Mouse (Mus musculus) heart, embryonic 14.5 days (tissue): ENCODE results near the gene Cmss1. TPM values are rescaled to one million over a fixed set of nuclear protein-coding genes. Genes with fewer than 3 reads are reported as not detected.
A peak's percentile ranks its signal among the peaks of the same experiment; 100 is the strongest.

Experiments
- ATAC-seq: fragments of 200-750 bp; cut with Nextera tagmentation; 2 replicates; pipeline ENCODE4 v1.8.0; 2017; ENCODE audit warnings: low read depth, moderate TSS enrichment; ENCODE audit not compliant: insufficient number of reproducible peaks, insufficient read depth, low FRiP score
- H3K27ac ChIP-seq, 2 experiments: fragments of 200-500 bp in 1 of 2; fragments of 300-500 bp in 1 of 2; sonication (generic) in 1 of 2; replicated peaks in 1 of 2; 2 replicates each; pipeline ENCODE4 v1.5.1; 2012 to 2014; ENCODE audit warnings: low read depth in 2 of 2, low read length in 2 of 2, control low read depth in 1 of 2, mild to moderate bottlenecking in 1 of 2, mixed read lengths in 1 of 2; ENCODE audit not compliant: control insufficient read depth in 1 of 2, insufficient read depth in 1 of 2
- H3K27me3 ChIP-seq: fragments of 300-500 bp; sonication (generic); 2 replicates; pipeline ENCODE4 v1.6.1; 2014; ENCODE audit warnings: mild to moderate bottlenecking, low read length, control low read depth; ENCODE audit not compliant: control insufficient read depth, insufficient read depth
- H3K36me3 ChIP-seq: fragments of 300-500 bp; sonication (generic); 2 replicates; pipeline ENCODE4 v1.6.1; 2014; ENCODE audit warnings: mild to moderate bottlenecking, control low read depth, low read length, mixed read lengths; ENCODE audit not compliant: control insufficient read depth, insufficient read depth
- H3K4me1 ChIP-seq, 2 experiments: fragments of 200-500 bp in 1 of 2; fragments of 300-500 bp in 1 of 2; sonication (generic) in 1 of 2; 2 replicates each; pipeline ENCODE4 v1.6.1; 2012 to 2014; ENCODE audit warnings: low read length in 2 of 2, control low read depth in 1 of 2, mixed read lengths in 1 of 2; ENCODE audit not compliant: control insufficient read depth in 2 of 2, insufficient read depth in 2 of 2
- H3K4me2 ChIP-seq: fragments of 300-500 bp; sonication (generic); 2 replicates; pipeline ENCODE4 v1.6.1; 2014; ENCODE audit warnings: mild to moderate bottlenecking, low read length
- H3K4me3 ChIP-seq, 2 experiments: fragments of 200-500 bp in 1 of 2; fragments of 300-500 bp in 1 of 2; sonication (generic) in 1 of 2; 2 replicates each; pipeline ENCODE4 v1.5.1; 2012 to 2014; ENCODE audit warnings: low read length in 2 of 2, mild to moderate bottlenecking in 2 of 2, control low read depth in 1 of 2, low read depth in 1 of 2, moderate library complexity in 1 of 2; ENCODE audit not compliant: control insufficient read depth in 1 of 2, insufficient read depth in 1 of 2
- H3K9ac ChIP-seq: fragments of 300-500 bp; sonication (generic); 2 replicates; pipeline ENCODE4 v1.6.1; 2014; ENCODE audit warnings: mild to moderate bottlenecking, low read length
- H3K9me3 ChIP-seq: fragments of 300-500 bp; sonication (generic); 2 replicates; pipeline ENCODE4 v1.6.1; 2016; ENCODE audit warnings: low read length, control low read depth; ENCODE audit not compliant: control insufficient read depth
- whole genome bisulfite sequencing: fragments of 180-500 bp; shearing (Covaris S2); extraction: QIAGEN DNeasy Blood & Tissue Kit; methylation state at CpG from one replicate; pipeline ENCODE4 v1.1.7; 2014; 5-methylcytosine and 5-hydroxymethylcytosine counted together
- polyA plus RNA-seq: library from polyadenylated mRNA; unstranded; fragments of >200 nt; fragmentation: Nextera tagmentation; extraction: Ambion mirVana; gene quantifications from 2 replicates; pipeline ENCODE4 v1.2.1, GENCODE M21; 2014

Gene Cmss1
- polyA plus RNA-seq, 1 experiment from 2014 or later: 35.1 TPM

GRCm38 (mm10) chr16:57558258-57558657 is 48.4 kb downstream of the Cmss1 start:
- H3K36me3 ChIP-seq: peaks cover 19% of the 10 kb centered on the region; the same call in 1 of the 2 replicates
- H3K27ac ChIP-seq: no peak overlapping the region
- H3K9me3 ChIP-seq: no peaks in the 10 kb centered on the region
- no peak overlapping the region for H3K9ac ChIP-seq
- peaks cover 7 to 26% of the 10 kb centered on the region in 2 experiments for H3K4me1 ChIP-seq
- no peak overlapping the region for H3K4me3 ChIP-seq
- WGBS: 96% methylated on average over 3 of the region's 3 CpGs
- H3K4me2 ChIP-seq: no peak overlapping the region
- no peaks in the 10 kb centered on the region for H3K27me3 ChIP-seq
- no peak for ATAC-seq

- Histone ChIP-seq H3K4me1 (peaks cover 7 to 31% of the 10 kb centered on the region in 2 experiments), H3K9ac (no peak overlapping the region), H3K27ac (no peak overlapping the region), H3K4me2 (no peak overlapping the region), H3K36me3 (peaks cover 23% of the 10 kb centered on the region; the same call in 1 of the 2 replicates), H3K9me3 (no peaks in the 10 kb centered on the region), H3K27me3 (no peaks in the 10 kb centered on the region), H3K4me3 (no peak overlapping the region)
- no peak for ATAC-seq
- 54% methylated on average over 2 of the region's 2 CpGs for WGBS
These were observed 50.4 kb downstream of the Cmss1 start for GRCm38 (mm10) chr16:57556244-57556643.

DNA sequence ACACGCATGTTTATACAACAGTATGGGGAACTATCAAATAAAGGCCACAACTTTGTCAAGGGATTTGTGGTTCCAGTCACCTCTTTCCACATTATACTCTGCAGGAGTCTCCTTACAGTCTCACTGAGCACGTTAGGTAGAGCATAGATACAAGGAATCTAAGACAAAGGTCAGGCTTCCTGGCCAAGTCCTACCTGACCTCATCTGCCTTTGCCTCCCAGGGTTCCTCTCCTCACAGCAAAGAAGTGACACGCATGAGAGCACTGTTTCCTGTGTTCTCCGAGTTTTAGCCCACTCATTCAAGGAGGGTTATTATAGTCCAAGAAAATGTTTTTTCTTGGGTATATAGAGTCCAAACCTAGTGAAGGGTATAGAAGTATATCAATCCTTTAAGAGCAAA is 51.0 kb downstream of the Cmss1 start:
- Histone ChIP-seq H3K4me2 (no peak overlapping the region), H3K4me1 (peaks cover 7 to 34% of the 10 kb centered on the region in 2 experiments), H3K4me3 (no peak overlapping the region), H3K27me3 (no peaks in the 10 kb centered on the region), H3K36me3 (peaks cover 23% of the 10 kb centered on the region; the same call in 1 of the 2 replicates), H3K9ac (no peak overlapping the region), H3K9me3 (no peaks in the 10 kb centered on the region), H3K27ac (no peak overlapping the region)
- no peak for ATAC-seq
- WGBS: 81% methylated on average over 4 of the region's 4 CpGs

- Histone ChIP-seq H3K36me3 (peaks cover 23% of the 10 kb centered on the region; the same call in 1 of the 2 replicates), H3K4me2 (no peak overlapping the region), H3K9ac (no peak overlapping the region), H3K9me3 (no peaks in the 10 kb centered on the region), H3K4me1 (peaks cover 7 to 35% of the 10 kb centered on the region in 2 experiments), H3K27me3 (no peaks in the 10 kb centered on the region), H3K27ac (0 out of 4 replicates have a peak overlapping the region, but pooled peaks of 1 of the 2 experiments have one; percentile 9), H3K4me3 (no peak overlapping the region)
- WGBS: 87% methylated on average over 6 of the region's 6 CpGs
- ATAC-seq: no peak
These were observed 51.7 kb downstream of the Cmss1 start for GRCm38 (mm10) chr16:57554886-57555400.

DNA sequence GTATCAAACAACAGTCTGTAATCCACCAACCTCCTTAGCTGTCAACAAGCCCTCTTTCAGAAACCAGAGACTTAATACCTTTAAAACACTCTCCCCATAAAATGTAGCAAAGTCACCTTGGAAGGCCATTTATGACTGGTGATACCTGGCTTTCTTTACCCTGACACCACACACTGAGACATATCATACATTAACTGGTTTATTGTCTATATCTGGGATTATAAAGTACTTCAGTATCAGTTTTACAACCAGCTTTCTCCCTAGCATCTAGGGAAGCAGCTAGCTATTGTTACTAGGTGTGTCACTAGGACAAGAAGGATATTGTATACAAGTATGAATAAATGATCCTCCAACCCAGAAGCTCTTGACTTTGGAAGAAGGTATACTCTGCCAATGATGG is 53.4 kb downstream of the Cmss1 start:
- no peaks in the 10 kb centered on the region for H3K9me3 ChIP-seq
- H3K27me3 ChIP-seq: no peaks in the 10 kb centered on the region
- no peak overlapping the region; the same call in 1 of the 2 replicates for H3K4me2 ChIP-seq
- ATAC-seq: no peak
- peaks cover 7 to 35% of the 10 kb centered on the region in 2 experiments for H3K4me1 ChIP-seq
- peaks cover 19% of the 10 kb centered on the region; the same call in 1 of the 2 replicates for H3K36me3 ChIP-seq
- H3K4me3 ChIP-seq: no peak overlapping the region
- no peak overlapping the region for H3K9ac ChIP-seq
- H3K27ac ChIP-seq: no peak overlapping the region

- ATAC-seq: no peak
- Histone ChIP-seq H3K9me3 (no peaks in the 10 kb centered on the region), H3K4me3 (no peak overlapping the region), H3K9ac (no peak overlapping the region), H3K36me3 (peaks cover 19% of the 10 kb centered on the region; the same call in 1 of the 2 replicates), H3K27me3 (no peaks in the 10 kb centered on the region), H3K4me2 (peak overlapping the region; percentile 86), H3K27ac (peak overlapping the region in 1 of 2 experiments; percentile 24; a peak in 1 of 4 replicates), H3K4me1 (peaks cover 8 to 35% of the 10 kb centered on the region in 2 experiments)
- 71% methylated on average over 5 of the region's 5 CpGs for WGBS
These were observed 54.0 kb downstream of the Cmss1 start for GRCm38 (mm10) chr16:57552709-57553108.

DNA sequence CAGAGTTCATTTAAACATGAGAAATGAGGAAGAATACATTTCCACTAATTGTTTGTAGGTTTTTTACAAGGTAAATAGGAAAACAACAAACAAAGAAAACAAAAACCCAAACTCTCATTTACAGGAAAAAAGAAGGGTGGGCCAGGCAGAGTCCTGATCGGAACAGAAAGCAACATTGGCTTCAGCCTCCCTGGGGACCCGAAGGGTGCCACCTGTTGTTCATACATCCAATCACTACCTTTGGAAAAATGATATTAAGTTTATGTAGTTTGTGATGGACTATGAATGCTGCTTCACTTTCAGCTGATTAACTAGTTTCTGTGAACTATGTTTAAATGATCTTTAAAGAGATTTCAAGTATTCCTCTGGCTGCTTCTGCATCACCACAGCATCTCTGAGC is 55.0 kb downstream of the Cmss1 start:
- no peak for ATAC-seq
- Histone ChIP-seq H3K4me2 (peak overlapping the region; percentile 86), H3K27ac (no peak overlapping the region), H3K4me1 (peaks cover 8 to 35% of the 10 kb centered on the region in 2 experiments), H3K9ac (peak overlapping the region; percentile 67), H3K27me3 (no peaks in the 10 kb centered on the region), H3K36me3 (peaks cover 19% of the 10 kb centered on the region; the same call in 1 of the 2 replicates), H3K4me3 (peak overlapping the region in 1 of 2 experiments; percentile 85; a peak in 2 of 4 replicates), H3K9me3 (no peaks in the 10 kb centered on the region)
- 62% methylated on average over 2 of the region's 2 CpGs for WGBS
